Mouse (Mus musculus) T-helper 1 cell (primary cell): Measurements from ENCODE around the gene Tnfrsf9.
"Not testable (repeated sequence)": the region's sequence is repeated elsewhere in the genome, so short reads cannot be mapped to it uniquely, and the experiment has no call there.

ENCODE experiments used
- in situ Hi-C: fragments of 300-600 bp; cut with MboI, MseI; formaldehyde crosslinking; loops from one replicate; pipeline ENCODE4 v1.15.1; 2025; ENCODE audit warnings: high pct_unique_total_duplicates

The Tnfrsf9 gene

DNA sequence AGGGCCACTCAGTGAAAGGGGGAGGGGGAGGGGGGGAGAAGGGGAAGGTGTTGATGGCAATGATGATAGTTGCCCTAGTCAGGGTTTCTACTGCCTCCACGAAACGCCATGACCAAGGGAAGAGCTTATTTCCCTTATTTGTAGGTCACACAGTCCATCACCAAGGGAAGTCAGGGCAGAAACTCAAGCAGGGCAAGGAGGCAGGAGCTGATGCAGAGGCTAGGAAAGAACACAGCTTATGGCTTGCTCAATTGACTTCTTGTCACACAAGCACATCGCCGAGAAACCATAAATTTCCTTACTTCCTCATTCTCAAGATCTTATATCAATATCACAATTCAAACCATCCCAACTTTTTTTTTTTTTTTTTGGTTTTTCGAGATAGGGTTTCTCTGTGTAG lies 23.1 kb upstream of the Tnfrsf9 start:
- in situ Hi-C loops, result loop anchor here (25.0 kb wide), 1 partner anchor 229 kb away; the partner anchor contains the start of gene Slc45a1

- in situ Hi-C loops, result loop anchor here (25.0 kb wide), 1 partner anchor 233 kb away; the partner anchor contains the start of gene Slc45a1
Observed at GRCm38 (mm10) chr4:150894718-150895501, 19.5 kb upstream of the Tnfrsf9 start.

GRCm38 (mm10) chr4:150896896-150897624 lies 17.3 kb upstream of the Tnfrsf9 start:
- in situ Hi-C loops, result loop anchor here (25.0 kb wide), 1 partner anchor 235 kb away; the partner anchor contains the start of gene Slc45a1

GRCm38 (mm10) chr4:150898716-150899365 lies 15.5 kb upstream of the Tnfrsf9 start:
- in situ Hi-C loops, result loop anchor here (25.0 kb wide), 1 partner anchor 237 kb away; the partner anchor contains the start of gene Slc45a1

DNA sequence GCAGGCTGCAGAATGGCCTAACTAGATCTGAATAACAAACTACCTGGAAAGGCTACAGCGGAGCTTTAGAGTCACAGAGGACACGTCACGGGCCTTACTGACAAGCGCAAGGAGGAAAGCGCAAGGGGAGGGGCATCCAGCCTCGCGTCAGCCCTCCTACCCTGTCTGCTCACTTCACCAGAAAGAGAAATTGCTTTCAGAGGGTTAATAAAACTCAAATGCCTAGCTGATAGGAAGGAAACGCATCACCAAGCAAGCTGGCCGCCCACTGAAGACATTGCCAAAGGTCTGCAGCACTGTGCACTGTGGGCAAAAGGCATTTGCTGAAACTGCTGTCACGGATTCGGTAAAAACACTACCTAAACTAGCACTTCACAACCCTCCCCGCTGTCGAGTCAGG lies 13.9 kb upstream of the Tnfrsf9 start:
- in situ Hi-C loops, result no loop called here

GRCm38 (mm10) chr4:150901651-150902050 lies 12.7 kb upstream of the Tnfrsf9 start:
- in situ Hi-C loops, result no loop called here

- in situ Hi-C loops, result no loop called here
Observed at GRCm38 (mm10) chr4:150902062-150902461, 12.3 kb upstream of the Tnfrsf9 start.

DNA sequence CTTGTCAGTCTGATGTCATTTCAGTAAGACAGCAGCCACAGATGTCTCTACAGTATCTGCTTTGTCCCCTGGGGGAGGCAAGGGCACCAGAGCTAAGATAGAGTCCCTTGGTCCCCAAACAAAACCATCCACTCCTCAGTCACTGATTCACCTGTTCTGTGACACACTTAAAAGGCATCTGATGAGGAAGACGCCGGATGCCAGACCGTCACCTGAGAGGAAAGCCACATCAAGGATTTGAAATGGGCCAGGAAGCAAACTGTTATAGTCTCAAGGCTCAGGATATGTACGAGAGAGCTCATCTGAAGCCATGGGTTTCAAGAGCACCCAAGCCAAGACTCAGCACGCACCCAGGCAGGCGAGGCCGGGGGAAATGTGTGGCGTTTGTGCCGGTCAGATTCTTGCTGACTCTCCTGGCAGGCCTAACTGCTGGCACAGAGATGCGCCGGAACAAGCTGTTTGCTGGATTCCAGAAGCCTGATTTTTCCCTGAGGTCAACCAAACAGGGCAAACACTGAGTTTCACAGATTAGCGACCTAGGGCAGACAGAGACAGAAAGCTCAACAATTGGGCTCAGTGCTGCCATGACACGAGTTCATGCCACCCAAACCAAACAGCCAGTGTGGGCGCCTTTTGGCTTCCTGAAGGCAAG lies 11.1 kb upstream of the Tnfrsf9 start:
- in situ Hi-C loops, result no loop called here

- in situ Hi-C loops, result no loop called here
Observed at GRCm38 (mm10) chr4:150907099-150907498, 7.3 kb upstream of the Tnfrsf9 start.

DNA sequence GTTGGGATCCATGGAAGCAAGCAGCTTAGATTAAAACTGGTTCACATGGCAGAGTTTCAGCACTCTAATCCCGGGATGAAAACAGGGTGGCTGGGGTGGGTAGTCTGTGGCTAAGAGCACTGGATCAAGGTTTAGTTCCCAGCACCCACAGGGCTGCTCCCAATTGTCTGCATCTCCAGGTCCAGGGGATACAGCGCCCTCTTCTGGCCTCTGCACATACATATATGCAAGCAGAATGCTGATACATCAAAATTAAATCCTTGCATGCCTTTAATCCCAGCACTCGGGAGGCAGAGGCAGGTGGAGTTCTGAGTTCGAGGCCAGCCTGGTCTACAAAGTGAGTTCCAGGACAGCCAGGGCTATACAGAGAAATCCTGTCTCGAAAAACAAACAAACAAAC lies 5.8 kb upstream of the Tnfrsf9 start:
- in situ Hi-C loops, result not testable (repeated sequence)

DNA sequence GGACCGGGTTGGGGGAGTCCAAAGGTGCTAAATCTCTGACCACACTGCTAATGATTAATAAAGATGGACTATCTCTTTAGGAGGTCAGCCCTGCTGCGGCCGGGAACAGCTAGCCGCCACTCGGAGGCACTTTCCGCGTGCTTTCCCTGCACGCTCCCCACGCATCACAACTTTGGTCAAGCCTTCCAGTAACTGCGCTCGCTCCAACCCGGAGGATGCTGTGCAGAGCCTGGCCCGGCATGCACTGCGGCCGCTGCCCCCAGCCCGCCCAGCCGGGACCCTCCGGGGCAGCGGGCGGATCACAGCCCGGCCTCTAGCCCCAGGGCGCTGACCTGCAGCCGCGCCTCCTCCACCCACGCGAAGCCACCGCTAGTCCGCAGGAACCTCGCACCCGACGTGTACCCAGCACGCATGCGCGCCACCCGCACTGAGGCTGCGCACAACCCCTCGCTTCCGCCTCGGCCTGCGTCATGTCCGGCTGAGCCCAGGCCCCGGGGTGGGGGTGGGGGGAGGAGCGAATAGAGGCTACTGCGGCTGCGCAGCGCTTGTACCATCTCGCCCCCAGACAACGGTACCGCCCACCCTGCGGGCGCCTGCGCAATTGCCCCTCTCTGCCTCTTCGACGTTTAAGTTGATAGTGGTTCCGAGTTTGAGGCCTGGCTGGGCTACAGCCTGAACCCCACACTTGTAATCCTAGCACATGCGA lies 4.8 kb upstream of the Tnfrsf9 start:
- in situ Hi-C loops, result no loop called here

- in situ Hi-C loops, result no loop called here
Observed at GRCm38 (mm10) chr4:150910164-150910951, 4.0 kb upstream of the Tnfrsf9 start.

DNA sequence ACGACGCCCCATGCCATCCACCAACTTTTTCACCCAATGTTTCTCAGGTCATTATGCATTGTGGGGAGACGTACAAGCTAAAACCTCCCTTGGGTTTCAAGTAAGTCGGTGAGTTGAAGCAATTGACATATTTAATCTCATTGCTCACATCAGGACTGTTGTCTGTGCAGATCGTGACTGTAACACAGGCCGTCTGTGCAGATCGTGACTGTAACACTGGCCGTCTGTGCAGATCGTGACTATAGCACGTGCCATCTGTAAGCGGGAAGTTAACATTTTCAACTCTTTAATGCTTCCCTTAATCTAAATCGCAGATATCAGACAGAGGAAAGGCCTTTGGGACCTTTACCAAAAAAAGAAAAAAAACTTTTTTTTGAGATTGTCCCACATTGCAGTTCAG lies 619 bp upstream of the Tnfrsf9 start:
- in situ Hi-C loops, result no loop called here

- in situ Hi-C loops, result loop anchor here (5.0 kb wide), 1 partner anchor 947 kb away; the partner anchor contains the start of gene Camta1
Observed at GRCm38 (mm10) chr4:150915181-150915906, 982 bp downstream of the Tnfrsf9 start.

GRCm38 (mm10) chr4:150917336-150918027 lies 3.1 kb downstream of the Tnfrsf9 start:
- in situ Hi-C loops, result loop anchor here (5.0 kb wide), 1 partner anchor 945 kb away; the partner anchor contains the start of gene Camta1

DNA sequence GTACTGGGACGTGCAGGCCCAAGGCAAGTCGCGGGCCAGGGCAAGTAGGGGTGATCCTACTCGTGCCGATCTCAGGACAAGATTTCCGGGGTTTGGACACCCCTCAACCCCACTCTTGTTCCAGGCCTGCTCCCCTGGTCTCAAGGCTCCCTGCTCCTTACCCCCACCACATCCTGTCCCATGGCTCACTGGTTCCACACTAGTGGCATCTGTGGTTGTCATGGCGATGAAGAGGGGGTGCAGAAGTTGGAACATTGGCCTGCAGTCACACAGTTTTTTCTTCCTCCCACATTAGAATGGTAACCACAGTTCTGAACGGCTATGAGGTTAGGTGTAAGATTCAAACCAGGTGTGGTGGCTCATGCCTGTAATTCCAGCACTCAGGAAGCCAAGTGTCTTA lies 6.8 kb downstream of the Tnfrsf9 start:
- in situ Hi-C loops, result loop anchor here (5.0 kb wide), 1 partner anchor 1224 kb away; no protein-coding TSS in a partner anchor

GRCm38 (mm10) chr4:150924308-150924707 lies 9.9 kb downstream of the Tnfrsf9 start:
- in situ Hi-C loops, result loop anchor here (5.0 kb wide), 1 partner anchor 1227 kb away; no protein-coding TSS in a partner anchor

DNA sequence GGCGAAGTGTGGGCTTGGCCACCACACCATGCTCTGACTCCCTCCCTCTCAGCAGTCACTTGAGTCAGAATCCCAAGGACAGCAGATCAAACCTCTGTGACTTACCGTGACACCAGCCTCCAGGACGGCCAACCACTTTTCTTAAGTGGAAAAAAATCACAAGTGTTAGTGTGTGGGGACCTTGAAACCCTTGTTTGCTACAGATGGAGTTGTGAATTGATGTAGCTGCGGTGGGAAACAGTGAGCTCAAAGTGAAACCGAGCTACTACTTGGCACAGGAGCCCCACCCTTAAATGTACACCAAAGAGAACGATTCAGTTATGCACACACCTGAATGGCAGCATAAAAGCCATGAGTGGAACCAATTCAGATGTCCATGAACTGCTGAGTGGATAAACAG lies 10.6 kb downstream of the Tnfrsf9 start:
- in situ Hi-C loops, result loop anchor here (5.0 kb wide), 2 partner anchors 1067 to 1228 kb away; no protein-coding TSS in a partner anchor
